Comparison of ENCODE assay signal across 8 mouse cellular contexts in genomic region chr10:117478202-117478930, GRCm38 (mm10).
A peak's percentile ranks its signal among the peaks of the same experiment; 100 is the strongest.
DNase-seq lines count a peak whose midpoint lies in the region; ATAC-seq lines count a peak whose summit lies in the region.

No protein-coding gene starts in this region.

- peak overlapping the region; percentile 31; the same call in 1 of the 2 replicates for H3K27ac ChIP-seq in forebrain, embryonic 13.5 days
- H3K27ac ChIP-seq in midbrain, embryonic 12.5 days (replicated peaks) = 0 out of 2 replicates have a peak overlapping the region, but pooled peaks have one; percentile 25
- no peak overlapping the region for H3K27ac ChIP-seq in intestine, embryonic 15.5 days
- no peak overlapping the region for H3K27ac ChIP-seq in intestine, embryonic 16.5 days (ENCODE audit: low read length)

- H3K4me1 ChIP-seq in forebrain, embryonic 13.5 days = peaks cover 8% of the 10 kb centered on the region
- peaks cover 12% of the 10 kb centered on the region for H3K4me1 ChIP-seq in midbrain, embryonic 12.5 days
- H3K4me1 ChIP-seq in intestine, embryonic 15.5 days (replicated peaks) = no peaks in the 10 kb centered on the region
- H3K4me1 ChIP-seq in intestine, embryonic 16.5 days (ENCODE audit: control insufficient read depth, insufficient read depth, low read length) = no peaks in the 10 kb centered on the region

- peak overlapping the region; percentile 59 for H3K4me2 ChIP-seq in forebrain, embryonic 13.5 days
- peak overlapping the region; percentile 48 for H3K4me2 ChIP-seq in midbrain, embryonic 12.5 days (replicated peaks)
- no peak overlapping the region for H3K4me2 ChIP-seq in intestine, embryonic 15.5 days (replicated peaks)
- no peak overlapping the region for H3K4me2 ChIP-seq in intestine, embryonic 16.5 days (ENCODE audit: low read depth, low read length)

- WGBS in forebrain, embryonic 13.5 days = 19% methylated on average over 23 of the region's 23 CpGs
- WGBS in midbrain, embryonic 12.5 days = 28% methylated on average over 23 of the region's 23 CpGs
- 84% methylated on average over 23 of the region's 23 CpGs for WGBS in intestine, embryonic 15.5 days
- 81% methylated on average over 23 of the region's 23 CpGs for WGBS in intestine, embryonic 16.5 days

- H3K9ac ChIP-seq in forebrain, embryonic 13.5 days = peak overlapping the region; percentile 55
- H3K9ac ChIP-seq in midbrain, embryonic 12.5 days (replicated peaks) = peak overlapping the region; percentile 28; the same call in 1 of the 2 replicates
- H3K9ac ChIP-seq in intestine, embryonic 15.5 days = no peak overlapping the region
- H3K9ac ChIP-seq in intestine, embryonic 16.5 days (ENCODE audit: low read depth, low read length) = no peak overlapping the region

- peak; percentile 40 for DNase-seq in layer of hippocampus, adult 11-12 months (ENCODE audit: low spot score)
- DNase-seq in layer of hippocampus, adult 9-10 months (ENCODE audit: low spot score) = no peak
- peak; percentile 75 for DNase-seq in kidney, postnatal 10 days
- DNase-seq in gastrocnemius, adult 18-20 months (ENCODE audit: low spot score) = no peak

- H3K4me3 ChIP-seq in forebrain, embryonic 13.5 days = peak overlapping the region; percentile 32
- peak overlapping the region; percentile 26 for H3K4me3 ChIP-seq in midbrain, embryonic 12.5 days
- H3K4me3 ChIP-seq in intestine, embryonic 15.5 days (replicated peaks) = no peak overlapping the region
- H3K4me3 ChIP-seq in intestine, embryonic 16.5 days (ENCODE audit: low read length) = no peak overlapping the region

- 0 out of 2 replicates have a peak, but pooled peaks cover 2% of the 10 kb centered on the region for H3K27me3 ChIP-seq in forebrain, embryonic 13.5 days
- peaks cover 46% of the 10 kb centered on the region for H3K27me3 ChIP-seq in midbrain, embryonic 12.5 days
- H3K27me3 ChIP-seq in intestine, embryonic 15.5 days (replicated peaks) = no peaks in the 10 kb centered on the region
- H3K27me3 ChIP-seq in intestine, embryonic 16.5 days (replicated peaks; ENCODE audit: control insufficient read depth, insufficient read depth, low read length) = no peaks in the 10 kb centered on the region

- ATAC-seq in forebrain, embryonic 13.5 days = peak; percentile 82
- peak; percentile 80 for ATAC-seq in midbrain, embryonic 12.5 days (ENCODE audit: low FRiP score, low read depth)
- ATAC-seq in intestine, embryonic 15.5 days = no peak
- no peak for ATAC-seq in intestine, embryonic 16.5 days

- peaks cover 5% of the 10 kb centered on the region; the same call in 1 of the 2 replicates for H3K9me3 ChIP-seq in forebrain, embryonic 13.5 days (replicated peaks)
- peaks cover 5% of the 10 kb centered on the region; the same call in 1 of the 2 replicates for H3K9me3 ChIP-seq in midbrain, embryonic 12.5 days
- H3K9me3 ChIP-seq in intestine, embryonic 15.5 days = no peaks in the 10 kb centered on the region
- H3K9me3 ChIP-seq in intestine, embryonic 16.5 days (ENCODE audit: control insufficient read depth, low read length) = 0 out of 2 replicates have a peak, but pooled peaks cover 4% of the 10 kb centered on the region

- H3K36me3 ChIP-seq in forebrain, embryonic 13.5 days (ENCODE audit: poor library complexity, severe bottlenecking) = no peaks in the 10 kb centered on the region
- H3K36me3 ChIP-seq in midbrain, embryonic 12.5 days = no peaks in the 10 kb centered on the region
- no peaks in the 10 kb centered on the region for H3K36me3 ChIP-seq in intestine, embryonic 15.5 days
- no peaks in the 10 kb centered on the region for H3K36me3 ChIP-seq in intestine, embryonic 16.5 days (ENCODE audit: control insufficient read depth, insufficient read depth, low read length)

Comparison
In these comparisons a context has a peak if more than half of its experiments do, and no peak if none do; other contexts are left out.
1. DNase-seq: peak in layer of hippocampus, adult 11-12 months (single experiment) and kidney, postnatal 10 days (single experiment); none in layer of hippocampus, adult 9-10 months (single experiment) and gastrocnemius, adult 18-20 months (single experiment).
2. ATAC-seq: peak in forebrain, embryonic 13.5 days (single experiment) and midbrain, embryonic 12.5 days (single experiment); none in intestine, embryonic 15.5 days (single experiment) and intestine, embryonic 16.5 days (single experiment).
3. H3K27ac ChIP-seq: peak in forebrain, embryonic 13.5 days (single experiment) and midbrain, embryonic 12.5 days (single experiment); none in intestine, embryonic 15.5 days (single experiment) and intestine, embryonic 16.5 days (single experiment).
4. H3K4me2 ChIP-seq: peak in forebrain, embryonic 13.5 days (single experiment) and midbrain, embryonic 12.5 days (single experiment); none in intestine, embryonic 15.5 days (single experiment) and intestine, embryonic 16.5 days (single experiment).
5. H3K4me3 ChIP-seq: peak in forebrain, embryonic 13.5 days (single experiment) and midbrain, embryonic 12.5 days (single experiment); none in intestine, embryonic 15.5 days (single experiment) and intestine, embryonic 16.5 days (single experiment).
6. H3K9ac ChIP-seq: peak in forebrain, embryonic 13.5 days (single experiment) and midbrain, embryonic 12.5 days (single experiment); none in intestine, embryonic 15.5 days (single experiment) and intestine, embryonic 16.5 days (single experiment).